Mouse (Mus musculus): ENCODE measurements around the gene Tom1. TPM values are rescaled to one million over a fixed set of nuclear protein-coding genes. Genes with fewer than 3 reads are reported as not detected.
A peak's percentile ranks its signal among the peaks of the same experiment; 100 is the strongest.

Tom1 gene
- polyA plus RNA-seq, 1 experiment from 2014 or later = 37.7 TPM

DNA sequence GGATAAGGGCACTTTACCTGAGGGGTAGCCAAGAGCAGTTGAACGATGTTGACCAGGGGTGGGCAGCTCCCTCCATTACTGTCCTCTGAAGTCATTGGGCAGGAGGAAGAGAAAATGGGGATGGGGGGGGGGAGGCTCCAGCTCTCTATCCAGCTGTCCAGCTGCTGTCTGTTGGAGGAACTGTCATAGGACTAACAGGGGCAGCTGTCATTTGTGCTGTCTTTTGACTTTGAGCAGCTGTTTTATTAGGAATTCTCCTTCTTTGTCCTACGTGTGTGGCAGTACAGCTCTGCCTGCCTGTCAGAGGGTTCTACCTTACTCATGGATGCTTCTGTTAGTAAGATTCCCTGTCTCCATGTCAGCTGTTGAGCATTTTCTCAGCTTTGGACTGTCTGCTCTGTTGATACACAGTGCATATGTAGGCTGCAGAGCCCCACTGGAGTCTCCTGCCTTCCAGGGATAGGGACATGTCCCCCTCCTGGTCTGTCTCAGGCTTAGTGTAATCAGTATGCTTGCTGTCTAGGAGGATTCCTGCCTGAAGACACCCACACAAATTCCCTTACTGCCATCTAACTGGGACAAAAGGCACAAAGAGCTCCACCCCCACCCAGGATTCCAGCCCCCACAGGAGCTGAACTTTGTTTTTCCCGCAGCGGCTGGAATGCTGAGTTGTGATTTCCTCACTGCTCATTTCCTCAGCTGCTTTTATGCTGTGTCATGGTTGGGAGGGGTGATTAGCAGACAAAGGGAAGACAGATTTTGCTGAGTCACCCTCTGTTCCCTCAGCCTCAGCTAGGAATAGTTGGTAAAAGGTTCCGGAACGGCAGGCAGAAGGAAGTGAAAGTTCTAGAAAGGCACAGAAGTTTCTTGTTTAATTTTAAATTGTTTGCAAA, 55.7 kb downstream of the Tom1 start:
- 0 out of 2 replicates have a peak overlapping the region, but pooled peaks have one; percentile 15 for H3K9ac ChIP-seq (ENCODE audit: low read depth, low read length)
- no peaks in the 10 kb centered on the region for H3K27me3 ChIP-seq (ENCODE audit: control insufficient read depth, insufficient read depth, low read depth, low read length)
- no peaks in the 10 kb centered on the region for H3K9me3 ChIP-seq (replicated peaks; ENCODE audit: control insufficient read depth, low read length, poor library complexity, severe bottlenecking)
- H3K36me3 ChIP-seq (ENCODE audit: control insufficient read depth, insufficient read depth, low read length) = no peaks in the 10 kb centered on the region
- H3K4me1 ChIP-seq (ENCODE audit: control insufficient read depth, insufficient read depth, low read length) = peaks cover 11% of the 10 kb centered on the region
- peak; percentile 55; the same call in 1 of the 2 replicates for ATAC-seq
- H3K4me2 ChIP-seq (ENCODE audit: low read length) = peak overlapping the region; percentile 22; the same call in 1 of the 2 replicates
- 23% methylated on average over 6 of the region's 6 CpGs for WGBS
- no peak overlapping the region for H3K4me3 ChIP-seq (ENCODE audit: low read depth, low read length)
- no peak overlapping the region for H3K27ac ChIP-seq (ENCODE audit: low read length)

DNA sequence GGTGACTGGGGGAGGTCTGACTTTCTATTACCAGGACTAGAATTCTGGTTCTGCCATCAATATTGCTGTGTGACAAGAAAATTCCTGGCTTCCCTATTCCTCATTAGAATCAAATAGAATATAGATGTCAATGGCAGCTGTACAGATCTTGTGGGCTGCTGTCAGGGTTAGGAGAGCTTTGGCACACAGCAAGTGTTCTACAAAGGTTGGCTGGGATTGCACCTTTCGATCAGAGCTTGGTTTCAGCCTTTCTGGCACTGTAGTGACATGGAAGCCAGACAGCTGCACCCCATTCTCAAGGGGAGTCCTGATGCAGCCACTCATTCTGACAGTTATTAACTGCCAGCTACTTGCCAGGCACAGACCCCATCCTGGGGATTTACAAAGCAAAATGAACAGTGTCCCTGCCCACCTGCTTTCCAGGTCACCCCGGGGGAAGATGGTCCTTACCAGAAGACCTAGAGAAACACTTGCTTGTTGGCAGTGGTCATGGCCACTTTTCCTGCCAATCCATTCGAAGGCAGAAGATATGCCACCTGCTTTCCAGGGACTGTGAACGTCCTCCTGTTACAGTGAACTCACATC, 57.4 kb downstream of the Tom1 start:
- peaks cover 11% of the 10 kb centered on the region for H3K4me1 ChIP-seq (ENCODE audit: control insufficient read depth, insufficient read depth, low read length)
- H3K27me3 ChIP-seq (ENCODE audit: control insufficient read depth, insufficient read depth, low read depth, low read length) = no peaks in the 10 kb centered on the region
- no peak overlapping the region for H3K4me2 ChIP-seq (ENCODE audit: low read length)
- no peak overlapping the region for H3K9ac ChIP-seq (ENCODE audit: low read depth, low read length)
- WGBS = 81% methylated on average over 4 of the region's 4 CpGs
- H3K9me3 ChIP-seq (replicated peaks; ENCODE audit: control insufficient read depth, low read length, poor library complexity, severe bottlenecking) = no peaks in the 10 kb centered on the region
- H3K4me3 ChIP-seq (ENCODE audit: low read depth, low read length) = no peak overlapping the region
- no peaks in the 10 kb centered on the region for H3K36me3 ChIP-seq (ENCODE audit: control insufficient read depth, insufficient read depth, low read length)
- no peak for ATAC-seq
- no peak overlapping the region for H3K27ac ChIP-seq (ENCODE audit: low read length)

DNA sequence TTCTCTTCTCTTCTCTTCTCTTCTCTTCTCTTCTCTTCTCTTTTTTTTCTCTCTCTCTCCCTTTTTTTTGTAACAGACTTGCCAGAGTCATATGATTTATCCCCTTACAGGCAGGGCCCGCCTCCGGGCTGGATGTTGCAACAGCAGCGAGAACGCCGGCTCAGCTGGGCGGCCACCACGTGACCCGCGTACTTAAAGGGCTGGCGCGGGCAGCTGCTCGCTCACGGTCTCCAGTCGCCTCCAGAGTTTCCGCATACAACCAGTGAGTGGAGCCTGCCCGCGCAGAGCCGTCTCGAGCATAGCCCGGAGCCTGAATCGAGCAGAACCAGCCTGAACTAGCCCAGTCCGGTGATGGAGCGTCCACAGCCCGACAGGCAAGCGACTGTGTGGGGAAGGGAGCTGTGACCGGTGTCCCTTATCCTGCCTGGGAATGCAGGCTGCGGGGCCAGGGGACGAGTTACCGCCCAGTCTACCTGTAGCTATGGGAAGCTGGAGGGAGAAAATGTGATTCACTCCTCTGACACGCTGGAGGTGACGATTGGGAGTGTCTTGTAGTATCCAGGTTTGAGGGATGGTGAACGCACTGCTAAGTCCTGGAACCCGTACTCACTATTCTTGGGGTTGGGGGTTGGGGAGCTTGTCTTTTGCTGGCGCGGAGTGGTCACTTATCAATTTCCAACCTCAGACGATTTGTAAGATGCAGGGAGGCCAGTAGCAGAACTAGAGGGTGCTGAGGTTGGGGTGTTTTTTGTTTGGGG, 60.1 kb downstream of the Tom1 start, which contains the start of gene Hmox1:
TSS of gene Hmox1 (plus strand) at position 223 of the 758 bp plus-strand sequence.
- WGBS = under 1% methylated on average over 36 of the region's 36 CpGs
- Histone ChIP-seq H3K27ac (ENCODE audit: low read length) (no peak within 1 kb of the TSS), H3K9ac (ENCODE audit: low read depth, low read length) (peak within 1 kb of the TSS; percentile 78), H3K27me3 (ENCODE audit: control insufficient read depth, insufficient read depth, low read depth, low read length) (no peaks in the 10 kb centered on the region), H3K9me3 (replicated peaks; ENCODE audit: control insufficient read depth, low read length, poor library complexity, severe bottlenecking) (no peaks in the 10 kb centered on the region), H3K36me3 (ENCODE audit: control insufficient read depth, insufficient read depth, low read length) (no peaks in the 10 kb centered on the region), H3K4me2 (ENCODE audit: low read length) (peak within 1 kb of the TSS; percentile 93), H3K4me3 (ENCODE audit: low read depth, low read length) (peak within 1 kb of the TSS; percentile 58), H3K4me1 (ENCODE audit: control insufficient read depth, insufficient read depth, low read length) (peaks cover 11% of the 10 kb centered on the region)
- peak; percentile 92 for ATAC-seq

DNA sequence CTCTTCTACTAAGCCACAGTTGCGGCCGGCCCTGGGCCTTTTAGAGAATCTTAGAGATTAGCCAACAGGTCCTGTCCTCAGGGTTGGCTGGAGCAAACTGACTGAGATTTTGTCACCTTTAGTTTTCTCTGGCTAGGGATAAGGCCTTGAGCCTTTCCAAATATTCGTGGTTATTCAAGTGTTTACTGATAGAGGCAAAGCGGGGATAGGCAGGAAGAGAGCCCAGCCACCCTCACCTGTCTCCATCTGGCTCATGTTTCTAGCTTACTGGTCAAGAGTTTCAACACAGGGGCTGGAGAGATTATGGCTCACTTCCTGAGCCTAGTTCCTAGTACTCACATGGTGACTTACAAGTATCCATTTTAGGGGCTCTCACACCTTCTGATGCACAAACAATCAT, 69.5 kb downstream of the Tom1 start:
- no peak for ATAC-seq
- H3K4me3 ChIP-seq (ENCODE audit: low read depth, low read length) = no peak overlapping the region
- no peaks in the 10 kb centered on the region for H3K9me3 ChIP-seq (replicated peaks; ENCODE audit: control insufficient read depth, low read length, poor library complexity, severe bottlenecking)
- 90% methylated on average over 4 of the region's 4 CpGs for WGBS
- no peaks in the 10 kb centered on the region for H3K36me3 ChIP-seq (ENCODE audit: control insufficient read depth, insufficient read depth, low read length)
- no peak overlapping the region for H3K9ac ChIP-seq (ENCODE audit: low read depth, low read length)
- no peak overlapping the region for H3K27ac ChIP-seq (ENCODE audit: low read length)
- H3K4me2 ChIP-seq (ENCODE audit: low read length) = no peak overlapping the region
- H3K4me1 ChIP-seq (ENCODE audit: control insufficient read depth, insufficient read depth, low read length) = no peaks in the 10 kb centered on the region
- H3K27me3 ChIP-seq (ENCODE audit: control insufficient read depth, insufficient read depth, low read depth, low read length) = no peaks in the 10 kb centered on the region

DNA sequence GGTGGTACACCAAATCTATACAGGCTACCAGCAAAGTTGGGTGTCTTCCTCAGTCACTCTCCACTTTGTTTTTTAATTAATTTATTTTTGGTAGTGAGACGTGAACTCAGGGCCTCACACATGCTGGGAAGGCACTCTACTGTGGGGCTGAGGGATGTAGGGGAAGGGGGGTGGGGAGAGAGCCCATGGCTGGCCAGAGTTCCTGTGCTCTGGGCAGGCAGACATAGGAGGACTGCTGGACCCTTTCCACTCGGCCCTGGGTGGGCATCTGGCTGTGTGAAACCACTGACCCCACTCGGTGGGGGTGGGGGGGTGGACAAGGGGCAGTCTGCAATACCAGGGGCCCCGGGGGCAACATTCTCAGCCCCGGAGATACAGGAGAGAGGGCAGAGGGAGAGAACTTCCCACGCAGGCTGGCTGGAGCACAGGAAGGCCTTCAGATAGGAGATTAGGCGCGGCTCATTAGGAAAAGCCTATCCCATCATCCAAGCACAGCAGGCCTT, 69.9 kb downstream of the Tom1 start:
- Histone ChIP-seq H3K27me3 (ENCODE audit: control insufficient read depth, insufficient read depth, low read depth, low read length) (no peaks in the 10 kb centered on the region), H3K4me3 (ENCODE audit: low read depth, low read length) (no peak overlapping the region), H3K27ac (ENCODE audit: low read length) (no peak overlapping the region), H3K4me1 (ENCODE audit: control insufficient read depth, insufficient read depth, low read length) (0 out of 2 replicates have a peak, but pooled peaks cover 2% of the 10 kb centered on the region), H3K36me3 (ENCODE audit: control insufficient read depth, insufficient read depth, low read length) (no peaks in the 10 kb centered on the region), H3K9me3 (replicated peaks; ENCODE audit: control insufficient read depth, low read length, poor library complexity, severe bottlenecking) (no peaks in the 10 kb centered on the region), H3K4me2 (ENCODE audit: low read length) (no peak overlapping the region), H3K9ac (ENCODE audit: low read depth, low read length) (no peak overlapping the region)
- 43% methylated on average over 8 of the region's 8 CpGs for WGBS
- ATAC-seq = no peak

DNA sequence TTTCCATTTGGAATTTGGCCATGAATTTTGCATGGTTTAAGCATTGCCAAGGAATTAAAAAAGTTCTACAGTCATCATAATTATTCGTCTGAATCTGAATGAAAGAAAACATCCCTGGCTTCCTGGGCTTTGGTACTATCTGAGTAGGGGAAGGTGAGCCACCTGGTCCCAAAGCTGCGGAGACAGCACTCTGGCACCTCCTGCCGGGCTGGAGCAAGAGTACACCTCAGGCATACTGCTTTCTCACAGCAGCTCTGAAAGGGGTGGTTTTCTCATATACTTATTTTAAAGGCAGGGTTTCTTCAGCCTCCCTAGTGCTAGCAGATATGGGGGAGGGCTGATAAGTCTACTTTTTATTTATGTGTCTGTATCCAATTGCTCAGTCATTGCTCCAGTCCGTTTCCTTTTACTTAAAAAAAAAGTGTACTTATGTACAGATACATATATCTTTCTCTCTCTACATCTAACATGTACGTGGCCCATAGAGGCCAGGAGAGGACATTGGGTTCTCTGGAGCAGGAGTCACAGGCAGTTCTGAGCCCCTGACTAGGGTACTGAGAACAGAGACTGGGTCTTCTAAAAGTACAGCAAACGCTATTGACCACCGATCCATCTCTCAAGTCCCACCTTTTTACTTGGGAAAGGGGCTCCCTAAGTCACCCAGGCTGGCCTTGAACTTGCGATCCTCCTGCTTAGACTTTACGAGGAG, 75.2 kb downstream of the Tom1 start:
- H3K27me3 ChIP-seq (ENCODE audit: control insufficient read depth, insufficient read depth, low read depth, low read length) = no peaks in the 10 kb centered on the region
- WGBS = under 1% methylated on average over 9 of the region's 9 CpGs

DNA sequence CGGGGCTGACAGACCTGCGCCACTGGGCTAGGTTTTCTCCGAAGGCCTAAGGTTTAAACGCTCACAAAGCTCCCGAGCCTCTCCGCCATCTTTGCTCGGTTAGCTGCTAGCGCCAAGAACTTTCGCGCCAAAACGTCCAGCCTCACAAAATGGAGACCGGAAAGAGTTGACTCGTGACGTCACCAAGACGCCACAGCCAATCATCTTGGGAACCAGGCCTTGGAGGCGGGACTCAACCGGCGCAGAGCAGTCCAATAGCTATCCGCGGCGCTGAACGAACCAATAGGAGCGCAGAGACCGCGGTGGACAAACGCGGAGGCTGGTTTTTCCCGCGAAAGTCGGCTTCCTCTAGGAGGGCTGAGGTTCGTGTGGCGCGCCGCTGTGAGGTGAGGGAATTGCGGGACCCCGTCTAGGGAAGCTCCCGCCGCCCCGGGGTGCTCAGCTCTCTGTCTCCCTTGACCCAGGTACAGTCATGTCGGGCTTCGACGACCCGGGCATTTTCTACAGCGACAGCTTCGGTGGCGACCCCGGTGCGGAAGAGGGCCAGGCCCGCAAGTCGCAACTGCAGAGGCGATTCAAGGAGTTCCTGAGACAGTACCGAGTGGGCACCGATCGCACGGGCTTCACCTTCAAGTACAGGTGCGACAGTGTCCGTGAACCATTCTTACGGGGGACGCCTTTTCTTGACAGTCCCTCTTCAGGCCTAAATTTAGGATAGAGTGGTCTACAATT, 75.9 kb downstream of the Tom1 start, which contains the start of gene Mcm5:
TSS of gene Mcm5 (plus strand) at position 334 of the 732 bp plus-strand sequence.
- H3K9ac ChIP-seq (ENCODE audit: low read depth, low read length) = peak within 1 kb of the TSS; percentile 59
- whole genome bisulfite sequencing = under 1% methylated on average over 59 of the region's 59 CpGs

More for the DNA sequence above, 75.2 kb downstream of the Tom1 start:
- Histone ChIP-seq H3K4me2 (ENCODE audit: low read length) (peak overlapping the region; percentile 80), H3K9me3 (replicated peaks; ENCODE audit: control insufficient read depth, low read length, poor library complexity, severe bottlenecking) (no peaks in the 10 kb centered on the region), H3K4me3 (ENCODE audit: low read depth, low read length) (peak overlapping the region; percentile 79), H3K36me3 (ENCODE audit: control insufficient read depth, insufficient read depth, low read length) (no peaks in the 10 kb centered on the region), H3K27ac (ENCODE audit: low read length) (peak overlapping the region; percentile 75), H3K4me1 (ENCODE audit: control insufficient read depth, insufficient read depth, low read length) (peaks cover 11% of the 10 kb centered on the region), H3K9ac (ENCODE audit: low read depth, low read length) (peak overlapping the region; percentile 59)
- ATAC-seq = peak; percentile 89

DNA sequence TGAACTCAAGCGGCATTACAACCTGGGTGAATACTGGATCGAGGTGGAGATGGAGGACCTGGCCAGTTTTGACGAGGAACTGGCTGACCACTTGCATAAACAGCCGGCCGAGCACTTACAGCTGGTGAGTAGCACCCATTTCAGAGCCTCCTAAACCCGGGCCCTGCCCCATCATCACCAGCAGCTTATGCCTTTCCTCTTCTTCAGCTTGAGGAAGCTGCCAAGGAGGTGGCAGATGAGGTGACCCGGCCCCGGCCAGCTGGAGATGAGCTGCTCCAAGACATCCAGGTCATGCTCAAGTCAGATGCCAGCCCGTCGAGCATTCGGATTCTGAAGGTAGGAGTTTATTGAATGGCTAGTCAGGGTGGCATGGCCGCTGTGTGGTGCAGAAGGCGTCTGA, 76.6 kb downstream of the Tom1 start:
- Histone ChIP-seq H3K4me1 (ENCODE audit: control insufficient read depth, insufficient read depth, low read length) (peaks cover 11% of the 10 kb centered on the region), H3K36me3 (ENCODE audit: control insufficient read depth, insufficient read depth, low read length) (no peaks in the 10 kb centered on the region), H3K9me3 (replicated peaks; ENCODE audit: control insufficient read depth, low read length, poor library complexity, severe bottlenecking) (no peaks in the 10 kb centered on the region), H3K4me2 (ENCODE audit: low read length) (peak overlapping the region; percentile 91), H3K27ac (ENCODE audit: low read length) (no peak overlapping the region), H3K4me3 (ENCODE audit: low read depth, low read length) (peak overlapping the region; percentile 79), H3K9ac (ENCODE audit: low read depth, low read length) (peak overlapping the region; percentile 54), H3K27me3 (ENCODE audit: control insufficient read depth, insufficient read depth, low read depth, low read length) (no peaks in the 10 kb centered on the region)
- 19% methylated on average over 13 of the region's 13 CpGs for WGBS
- no peak for ATAC-seq

More for the DNA sequence above, 75.9 kb downstream of the Tom1 start, which contains the start of gene Mcm5:
- Histone ChIP-seq H3K4me2 (ENCODE audit: low read length) (peak within 1 kb of the TSS; percentile 91), H3K9me3 (replicated peaks; ENCODE audit: control insufficient read depth, low read length, poor library complexity, severe bottlenecking) (no peaks in the 10 kb centered on the region), H3K27me3 (ENCODE audit: control insufficient read depth, insufficient read depth, low read depth, low read length) (no peaks in the 10 kb centered on the region), H3K4me3 (ENCODE audit: low read depth, low read length) (peak within 1 kb of the TSS; percentile 79), H3K36me3 (ENCODE audit: control insufficient read depth, insufficient read depth, low read length) (no peaks in the 10 kb centered on the region), H3K27ac (ENCODE audit: low read length) (peak within 1 kb of the TSS; percentile 75), H3K4me1 (ENCODE audit: control insufficient read depth, insufficient read depth, low read length) (peaks cover 11% of the 10 kb centered on the region)
- ATAC-seq = peak; percentile 100

All from midbrain, embryonic 16.5 days (tissue).